Mouse (Mus musculus): ENCODE results near the gene Ptgs1.

- TF ChIP-seq POLR2A (IDR thresholded peaks at IDR 0.05; ENCODE audit: low read depth, low read length) (no peak), CTCF (IDR thresholded peaks at IDR 0.05; ENCODE audit: extremely low read depth, insufficient read length, insufficient replicate concordance, low read depth, low read length) (no peak)
Measured at GRCm38 (mm10) chr2:36223436-36223835, 6.8 kb upstream of the Ptgs1 start.

Data from small intestine, adult 2 months (tissue).